Mouse (Mus musculus) bone marrow, adult 2 months (tissue): ENCODE results near the gene Gm13103.

Source experiments
- CTCF ChIP-seq: fragments of 200-500 bp; IDR thresholded peaks from 2 replicates; pipeline ENCODE4 v1.5.1; 2011; ENCODE audit warnings: low read length, control low read depth; ENCODE audit not compliant: control insufficient read depth, insufficient read depth
- POLR2A ChIP-seq: fragments of 200-500 bp; IDR thresholded peaks from 2 replicates; pipeline ENCODE4 v1.6.1; 2011; ENCODE audit warnings: low read depth, mild to moderate bottlenecking, control low read depth, low read length, borderline replicate concordance; ENCODE audit not compliant: control insufficient read depth

- TF ChIP-seq CTCF = no peak
- TF ChIP-seq POLR2A = no peak
Measured at GRCm38 (mm10) chr4:143815993-143816392, 30.3 kb upstream of the Gm13103 start, which contains the start of gene Gm13084.
